Mouse (Mus musculus) kidney, postnatal 10 days (tissue): ENCODE measurements at regions not wholly inside any gene's neighbourhood (a gene's known extent, or its start where the extent isn't known, plus 50 kb on each side); places are given as distances from the start of the nearest gene placed in this dataset.

Experiments
- DNase-seq: peaks from one replicate; pipeline ENCODE4 v3.0.0; 2021; ENCODE audit warnings: mixed read lengths

DNA sequence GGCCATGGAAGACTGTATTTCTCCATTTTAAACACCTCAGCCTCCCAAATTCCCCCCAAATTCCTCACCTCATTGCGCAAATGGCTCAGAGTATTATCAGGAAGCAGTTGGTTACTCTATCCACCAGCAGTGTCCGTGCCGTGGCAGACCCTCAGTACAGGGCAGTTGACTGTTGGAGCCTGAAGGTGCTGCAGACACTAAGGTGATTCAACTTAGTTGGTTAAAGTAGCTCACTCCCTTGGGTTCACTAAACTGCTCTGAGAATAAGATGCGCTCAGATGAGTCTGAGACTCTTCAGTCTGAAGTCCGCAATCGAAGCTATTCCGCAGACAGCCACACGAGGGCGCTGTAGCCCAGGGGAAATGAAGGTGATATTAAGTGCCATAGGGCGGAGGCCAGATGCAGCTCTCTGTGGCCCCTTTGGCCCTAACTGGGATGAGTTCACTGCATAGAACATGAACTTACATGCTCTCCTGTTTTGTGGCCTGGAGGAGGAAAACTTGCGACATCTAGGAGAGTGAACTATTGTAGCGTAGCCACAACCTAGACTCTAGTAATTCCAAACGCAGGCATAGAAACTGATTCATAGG lies 62.9 kb downstream of the Amer3 start:
- peak; percentile 71 for DNase-seq

DNA sequence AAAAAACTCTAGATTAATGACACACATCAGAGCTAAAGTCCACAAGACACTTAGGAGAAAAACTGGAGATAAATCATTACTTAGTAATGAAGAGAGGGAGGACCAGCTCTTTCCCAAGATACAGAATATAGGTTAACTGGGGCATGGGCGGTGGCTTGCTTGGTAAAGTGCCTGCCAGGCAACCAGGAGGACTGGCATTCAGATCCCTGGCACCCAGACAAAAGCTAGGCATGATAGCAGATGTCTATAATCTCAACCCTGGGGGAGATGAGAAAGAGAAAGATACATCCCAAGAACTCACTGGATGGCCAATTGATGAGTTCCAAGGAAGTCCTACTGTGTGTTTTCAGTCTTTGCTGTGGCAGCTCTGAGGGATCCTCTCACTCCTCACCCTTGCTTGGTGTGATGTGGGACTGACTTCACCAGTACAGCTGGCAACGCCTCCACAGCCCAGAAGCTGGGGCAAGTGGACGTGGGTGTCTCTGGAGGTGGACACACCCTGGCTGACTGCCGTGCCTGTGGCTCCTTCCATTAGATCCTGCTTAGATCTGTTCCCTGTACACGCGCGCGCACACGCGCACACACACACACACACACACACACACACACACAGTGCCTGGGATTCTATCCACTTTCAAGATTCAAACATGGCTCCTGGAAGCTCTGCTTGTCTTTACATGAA lies 74.6 kb downstream of the Amer3 start:
- DNase-seq = no peak

DNA sequence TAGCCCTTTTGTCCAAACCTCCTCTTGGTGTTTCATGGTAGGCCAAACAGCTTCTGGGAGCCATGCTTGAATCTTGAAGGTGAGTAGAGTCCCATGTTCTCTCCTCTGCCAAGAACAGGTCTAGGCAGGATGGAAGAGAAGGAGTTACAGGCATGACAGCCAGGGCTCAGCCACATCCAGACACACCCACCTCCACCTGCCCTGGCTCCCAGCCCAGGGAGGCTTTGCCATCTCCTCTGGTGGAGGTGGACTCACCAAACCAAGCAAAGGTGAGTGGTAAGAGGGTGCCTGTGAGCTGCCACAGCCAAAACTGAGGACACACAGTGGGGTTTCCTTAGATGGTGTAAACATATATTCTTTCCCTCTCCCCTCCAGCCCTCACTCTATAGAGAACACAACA lies 78.0 kb downstream of the Amer3 start:
- DNase-seq = no peak

DNA sequence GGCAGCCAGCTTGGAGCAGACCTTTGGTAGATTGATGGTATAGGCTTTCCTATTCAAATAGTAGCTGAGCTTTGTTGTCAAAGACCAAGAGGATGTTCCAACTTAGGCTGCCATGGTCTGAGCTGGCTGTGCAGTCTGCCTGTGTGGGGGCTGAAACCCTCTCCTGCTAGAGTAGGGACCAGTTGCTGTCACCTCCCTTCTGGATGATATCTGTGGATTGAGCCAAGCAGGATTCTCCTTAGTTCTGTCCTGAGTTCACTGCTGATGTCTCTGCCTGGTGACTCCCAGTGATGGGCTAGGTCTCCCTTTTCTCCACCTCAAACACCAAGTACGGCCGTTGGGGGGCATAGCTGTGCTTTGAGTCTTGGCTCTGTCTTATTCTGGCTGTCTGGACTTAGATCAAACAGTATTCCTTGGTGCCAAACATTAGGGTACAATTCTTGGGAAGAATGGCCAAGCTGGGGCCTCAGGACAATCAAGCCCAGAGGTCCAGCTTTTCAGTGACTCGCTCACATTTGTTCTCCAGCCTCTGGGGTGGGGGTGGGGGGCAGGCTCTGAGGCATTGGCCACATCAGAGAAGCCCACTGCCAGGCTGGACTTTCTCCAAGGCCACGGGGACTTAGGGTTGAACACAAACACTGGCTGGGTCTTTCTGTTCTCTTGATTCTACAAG lies 84.6 kb downstream of the Amer3 start:
- DNase-seq = no peak

DNA sequence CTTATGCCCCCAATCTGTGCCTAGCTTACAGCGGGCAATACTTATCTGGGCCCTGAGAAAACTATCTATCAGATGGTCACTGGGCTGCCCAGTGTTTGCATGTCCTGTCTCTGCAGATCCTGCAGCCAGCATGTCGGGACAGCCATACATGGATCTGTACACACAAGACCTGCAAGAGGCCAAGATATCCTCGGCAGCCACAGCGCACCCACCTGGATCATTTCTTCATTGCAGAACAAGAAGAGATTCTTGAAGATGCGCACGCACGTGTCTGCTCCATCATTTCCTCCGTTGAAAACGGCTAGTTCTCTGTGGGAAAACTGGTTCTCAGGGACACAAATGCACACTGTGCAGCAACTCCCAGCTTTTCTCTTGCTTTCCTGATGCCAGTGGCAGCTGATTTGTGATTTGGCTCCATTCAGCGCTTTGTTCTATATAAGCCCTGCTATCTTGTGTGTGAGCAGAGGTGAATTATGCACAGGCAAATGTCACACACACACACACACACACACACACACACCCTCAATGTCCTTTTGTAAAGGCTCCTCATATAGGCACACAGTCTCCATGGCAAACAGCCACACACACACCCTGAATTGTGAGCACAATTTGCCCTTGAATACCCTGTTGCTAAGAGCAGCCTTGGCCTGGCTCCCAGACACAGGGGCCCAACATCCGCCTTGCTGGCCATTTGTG lies 85.5 kb downstream of the Amer3 start:
- peak; percentile 10 for DNase-seq

DNA sequence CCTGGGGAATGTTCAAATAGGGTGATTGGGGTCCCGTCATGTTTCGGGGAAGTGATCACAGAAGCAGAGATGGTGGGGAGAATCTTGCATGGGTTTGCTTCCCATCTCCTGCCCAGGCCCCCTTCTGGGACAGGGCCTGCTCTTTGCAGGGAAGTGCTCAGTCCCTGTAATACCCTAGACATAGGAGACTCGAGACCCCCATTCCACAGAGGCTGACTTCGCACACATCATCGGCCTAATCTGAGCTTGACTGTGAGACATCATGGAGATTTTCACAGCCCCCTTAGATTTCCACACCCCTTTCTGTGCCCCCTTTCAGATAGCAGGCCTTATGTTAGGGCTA lies 86.0 kb downstream of the Amer3 start:
- DNase-seq = no peak

DNA sequence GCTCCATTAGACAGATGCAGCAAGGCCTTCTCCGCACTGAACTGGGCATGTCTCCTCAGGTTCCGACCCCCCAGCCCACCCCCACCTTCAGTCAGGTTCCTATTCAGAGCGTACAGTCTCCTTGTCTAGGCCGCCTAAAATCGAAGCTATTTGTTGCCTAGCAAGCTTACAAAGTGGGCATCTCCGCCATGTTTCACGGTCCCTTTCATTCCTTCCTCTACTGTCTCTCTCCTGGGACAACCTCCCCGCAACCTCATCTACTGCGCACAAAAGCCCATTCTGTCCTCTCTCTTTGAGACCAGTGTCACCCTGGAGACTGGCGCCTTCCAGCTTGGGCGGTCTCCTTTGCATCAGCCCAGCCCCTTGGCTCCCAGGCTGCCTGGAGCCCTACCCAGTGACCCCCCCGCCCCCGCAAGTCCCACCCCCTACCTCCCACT lies 86.8 kb downstream of the Amer3 start:
- DNase-seq = peak; percentile 4

DNA sequence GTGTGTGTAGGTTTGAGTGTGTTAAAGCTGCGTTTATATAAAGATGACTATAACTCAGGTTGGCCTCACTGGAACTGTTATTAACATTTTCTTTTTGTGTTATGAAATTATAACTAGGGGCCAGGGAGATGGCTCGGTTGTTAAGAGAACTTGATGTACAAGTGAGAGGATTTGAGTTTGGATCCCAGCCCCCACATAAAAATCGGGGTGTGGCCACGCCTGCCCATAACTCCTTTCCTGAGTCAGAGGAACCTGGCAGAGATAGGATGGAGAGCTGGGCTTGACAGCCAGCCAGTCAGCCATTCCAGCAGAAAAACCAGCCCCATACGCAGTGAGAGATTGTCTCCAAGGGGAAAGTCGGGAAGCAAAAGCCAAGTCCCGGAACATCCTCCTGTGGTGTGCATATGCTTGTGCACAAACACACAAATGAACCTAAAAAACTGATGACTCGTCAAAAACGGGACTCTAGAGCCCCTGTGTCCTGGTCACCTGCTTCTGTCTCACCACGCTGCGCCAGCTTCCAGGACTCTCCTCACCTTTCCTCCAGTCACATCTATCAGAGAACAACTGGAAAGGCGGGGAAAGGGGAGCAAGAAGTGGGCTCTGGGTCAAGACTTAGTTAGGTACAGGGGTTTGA lies 97.8 kb downstream of the Amer3 start:
- no peak for DNase-seq

DNA sequence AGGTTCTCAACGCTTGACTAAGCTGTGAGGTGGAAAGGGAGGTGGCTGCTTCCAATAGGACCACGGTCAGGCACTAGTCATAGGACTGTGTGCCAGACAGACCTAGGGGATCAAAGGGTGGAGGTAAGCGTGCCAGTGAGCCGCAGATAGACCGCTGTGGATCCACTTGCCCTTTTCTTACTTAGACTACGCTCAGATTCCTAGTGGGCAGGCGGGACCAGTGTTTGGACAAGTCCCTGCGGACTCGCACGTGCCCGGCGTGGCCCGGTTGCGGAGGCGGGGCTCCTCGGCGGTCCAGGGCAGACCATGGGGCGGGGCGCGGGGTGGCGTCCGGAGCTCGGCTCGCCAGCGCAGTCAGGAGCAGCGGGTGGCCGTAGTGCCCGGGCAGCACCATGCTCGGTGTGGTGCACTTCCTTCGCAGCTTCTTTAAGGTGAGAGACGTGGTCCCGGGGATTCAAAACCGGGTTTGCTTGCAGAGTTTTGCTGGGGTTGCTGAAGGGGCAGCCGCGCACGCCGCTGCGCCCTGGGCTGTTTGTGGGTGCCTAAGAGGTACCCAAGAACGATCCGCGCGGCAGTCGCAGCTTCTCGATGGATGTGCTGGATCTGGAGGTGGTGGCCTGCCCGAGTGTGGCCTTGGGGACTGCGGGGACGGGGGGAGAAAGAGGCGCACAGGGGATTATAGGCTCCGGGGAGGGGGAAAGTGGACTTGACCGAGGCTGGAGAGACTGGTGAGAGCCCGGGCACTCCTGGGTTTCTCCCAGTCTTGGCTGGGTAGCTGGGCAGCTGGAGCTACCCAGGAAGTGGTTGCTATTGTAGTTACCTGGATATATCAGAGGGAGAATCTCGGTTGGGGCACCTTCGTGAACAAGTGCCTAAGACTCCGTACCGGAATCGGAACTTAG lies 98.6 kb downstream of the Amer3 start:
- DNase-seq = peak; percentile 70

DNA sequence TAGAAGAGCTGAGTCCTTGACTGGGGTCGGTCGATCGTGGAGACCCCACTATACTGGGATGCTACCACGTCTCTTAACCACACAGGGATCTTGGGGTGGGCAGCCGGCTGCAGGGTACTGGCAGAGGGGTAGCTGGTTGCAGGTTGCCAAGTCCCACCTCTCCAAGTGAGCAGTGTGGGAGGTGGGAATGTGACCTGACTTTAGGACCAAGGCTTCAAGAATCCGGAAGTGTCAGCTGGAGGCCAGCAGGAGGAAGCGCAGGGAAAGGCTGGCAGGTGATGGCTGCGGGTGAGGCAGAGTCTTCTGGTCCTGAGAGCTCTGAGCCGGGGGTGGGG lies 99.2 kb downstream of the Amer3 start:
- peak; percentile 17 for DNase-seq

DNA sequence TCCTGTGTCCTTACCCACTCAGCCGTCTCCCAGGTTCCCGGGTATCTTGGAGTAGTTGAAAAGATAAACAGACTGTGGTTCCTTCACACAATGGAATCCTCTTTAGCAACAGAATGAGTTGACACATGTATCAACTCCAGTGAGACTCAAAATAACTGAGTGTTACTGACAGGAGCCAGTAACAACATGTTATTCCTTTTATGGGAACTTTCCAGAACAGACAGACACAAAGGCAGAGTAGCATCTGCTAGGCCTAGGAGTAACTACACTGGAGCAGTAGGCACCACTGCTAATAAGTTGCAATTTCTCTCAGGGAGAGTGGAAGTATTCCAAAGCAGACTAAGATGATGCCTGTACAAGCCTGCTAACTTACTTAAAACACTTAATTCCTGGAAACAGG lies 107.1 kb downstream of the Amer3 start:
- no peak for DNase-seq

DNA sequence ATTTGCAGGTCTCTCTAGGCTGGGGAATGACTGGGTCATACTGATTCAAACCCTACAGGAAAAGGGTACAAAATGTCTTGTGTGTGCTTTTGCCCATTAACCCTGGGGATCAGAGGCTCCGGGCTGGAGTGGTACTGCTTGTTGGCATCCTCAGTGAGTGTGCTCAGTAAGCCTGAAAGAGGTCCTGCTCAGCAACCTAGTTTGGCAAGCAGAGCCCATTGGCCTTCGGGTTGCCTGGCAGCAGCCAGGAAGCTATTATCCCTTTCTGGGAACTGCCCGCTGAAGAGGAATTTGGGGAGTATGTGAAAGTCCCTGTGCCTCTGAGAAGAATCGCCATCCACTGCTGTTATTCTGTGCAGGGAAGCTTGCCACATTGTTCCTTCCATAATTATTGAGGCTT lies 117.1 kb downstream of the Amer3 start:
- DNase-seq = no peak

DNA sequence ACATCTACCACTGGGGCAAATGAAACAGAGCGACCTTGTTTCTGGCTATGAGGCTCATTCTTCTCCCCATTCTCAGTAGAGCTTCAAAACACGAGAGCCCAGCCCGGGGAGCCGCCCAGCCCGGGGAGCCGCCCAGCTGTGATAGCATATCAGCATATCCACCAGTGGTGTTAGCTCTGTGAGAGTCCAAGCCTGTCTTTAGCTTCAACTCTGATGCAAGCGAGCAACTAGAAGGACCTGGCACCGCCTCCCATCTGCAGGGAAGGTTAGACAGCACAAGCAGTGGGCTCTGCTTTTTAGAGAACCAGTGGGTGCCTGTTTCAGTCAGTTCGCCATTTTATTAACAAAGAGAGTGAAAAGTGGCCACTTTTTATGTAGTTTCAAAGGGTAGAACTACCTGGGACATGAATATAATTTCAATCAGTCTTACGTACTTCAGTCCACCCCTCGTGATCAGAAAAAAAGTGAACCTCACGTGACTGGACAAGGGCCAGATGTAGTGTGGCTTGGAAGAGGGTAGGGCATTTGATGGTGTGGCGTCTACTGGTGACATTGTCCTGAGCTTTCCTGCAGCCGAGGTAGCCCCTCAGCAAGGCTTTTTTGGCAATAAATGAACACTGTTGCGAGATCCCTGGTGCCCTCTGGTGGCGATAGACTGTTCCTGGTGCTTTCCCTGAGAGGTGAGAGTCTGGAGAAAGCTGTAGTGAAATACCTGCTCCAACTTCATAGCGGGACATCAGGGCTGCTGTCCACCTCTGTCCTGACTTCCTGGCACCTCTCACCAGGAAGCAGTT lies 121.0 kb downstream of the Amer3 start:
- DNase-seq = peak; percentile 70

DNA sequence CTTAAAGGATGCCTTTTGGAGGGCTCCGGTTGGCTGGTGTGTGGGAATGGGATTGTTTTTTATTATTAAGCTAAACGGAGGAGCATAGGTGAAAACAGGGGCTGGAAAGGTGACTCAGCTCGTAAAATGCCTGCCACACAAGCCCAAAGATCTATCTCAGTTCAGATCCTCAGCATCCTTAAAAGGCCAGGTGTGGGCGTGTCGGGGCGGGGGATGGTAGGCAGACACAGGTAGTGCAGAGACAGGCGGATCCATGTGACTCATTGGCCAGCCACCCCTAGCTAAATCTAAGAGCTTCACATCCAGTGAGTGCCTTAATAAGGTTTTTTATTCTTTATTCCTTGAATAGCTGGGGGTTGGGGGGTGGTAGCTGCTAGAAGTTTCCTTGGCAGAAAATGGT lies 122.0 kb downstream of the Amer3 start:
- no peak for DNase-seq

DNA sequence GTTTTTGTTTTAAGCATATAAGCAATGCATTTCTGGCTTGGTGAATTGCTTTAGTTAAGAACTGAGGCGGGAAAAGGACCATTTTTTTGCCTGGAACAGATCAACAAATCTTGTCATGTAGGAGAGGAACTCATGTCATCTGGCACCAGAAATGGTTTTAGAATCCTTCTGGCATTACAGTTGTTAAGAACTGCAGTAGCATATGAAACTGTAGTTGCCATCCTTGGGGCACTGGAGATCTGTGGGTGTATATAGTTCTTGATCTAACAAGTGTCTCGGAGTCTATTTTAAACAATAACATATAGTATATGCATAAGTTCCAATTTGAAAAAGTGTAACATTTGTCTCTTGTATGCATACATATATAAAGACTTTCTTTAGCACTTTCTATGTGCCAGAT lies 129.6 kb downstream of the Amer3 start:
- no peak for DNase-seq

DNA sequence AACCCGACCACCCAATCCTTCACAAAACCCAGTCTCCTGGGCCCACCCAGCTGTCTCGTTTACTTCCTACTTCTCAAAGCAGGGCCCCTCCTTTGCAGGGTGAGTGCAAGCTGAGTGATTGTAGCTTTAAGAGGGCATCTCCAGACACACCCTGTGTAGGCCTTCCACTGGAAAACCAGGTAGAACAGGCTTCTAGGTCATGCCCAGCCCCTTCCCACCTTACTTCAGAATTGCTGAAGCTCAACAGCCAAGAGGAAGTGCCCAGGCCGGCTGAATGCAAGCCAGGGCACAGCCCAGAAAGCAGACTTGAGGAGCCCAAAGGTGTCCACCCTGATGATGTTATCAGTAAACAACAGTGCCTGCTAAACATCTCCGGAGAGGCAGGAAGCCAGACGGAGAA lies 120.2 kb downstream of the Fam168b start:
- DNase-seq = no peak

DNA sequence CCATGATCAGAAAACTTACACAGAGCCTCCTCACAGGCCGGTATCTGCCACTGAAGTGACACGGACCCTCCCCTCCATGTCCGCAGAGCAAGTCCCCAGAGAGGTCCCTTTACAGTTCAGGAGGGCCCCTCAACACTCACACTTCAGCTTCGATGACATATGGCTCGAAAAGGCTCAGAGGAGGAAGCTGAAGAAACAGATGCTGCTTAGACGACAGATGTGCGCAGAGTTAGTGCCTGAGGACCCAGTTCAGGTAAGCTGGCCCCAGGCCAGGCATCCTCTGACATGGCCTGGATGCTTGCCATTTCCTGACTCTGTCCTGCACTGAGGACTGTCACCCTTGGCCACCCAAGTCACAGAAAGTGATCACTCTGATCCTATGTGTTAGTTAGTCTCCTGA lies 110.7 kb downstream of the Fam168b start:
- no peak for DNase-seq

DNA sequence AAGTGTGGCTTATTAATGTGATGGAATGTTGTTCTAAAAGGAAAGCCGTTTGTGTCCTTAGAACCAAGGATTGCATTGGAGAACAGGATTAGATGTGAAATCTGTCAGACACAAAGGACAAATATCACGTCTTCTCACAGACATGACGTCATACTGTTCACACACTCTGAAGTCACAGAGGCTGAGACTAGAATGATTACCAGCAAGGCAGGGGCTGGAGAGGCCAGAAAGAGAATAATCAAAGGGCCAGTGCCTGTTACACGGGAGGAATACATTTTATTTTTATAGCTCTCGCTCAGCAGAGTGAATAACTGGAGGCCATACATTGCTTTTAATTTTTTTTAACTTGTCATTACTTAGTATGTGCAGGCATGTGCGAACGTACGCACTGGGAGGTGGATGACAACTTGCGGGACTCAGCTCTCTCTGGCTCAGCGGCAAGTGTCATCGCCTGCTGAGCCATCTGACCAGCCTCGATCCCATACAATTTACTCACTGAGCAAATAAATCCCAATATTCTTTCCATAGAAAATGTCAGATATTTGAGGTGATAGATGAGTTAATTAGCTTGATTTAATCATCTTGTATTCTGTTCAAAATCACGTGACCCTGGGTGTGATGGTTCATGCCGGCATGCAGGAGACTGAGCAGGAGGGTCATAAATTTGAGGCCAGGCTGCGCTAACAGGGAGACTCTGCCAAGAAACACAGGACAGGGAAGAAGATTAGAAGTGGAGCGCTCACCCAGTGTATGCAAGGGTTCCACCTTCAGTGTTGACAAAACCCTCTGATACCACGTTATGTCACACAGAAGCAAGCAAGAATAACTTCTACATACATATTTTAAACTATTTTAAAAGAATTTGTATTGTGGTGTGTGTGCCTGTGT lies 109.6 kb downstream of the Fam168b start:
- no peak for DNase-seq

DNA sequence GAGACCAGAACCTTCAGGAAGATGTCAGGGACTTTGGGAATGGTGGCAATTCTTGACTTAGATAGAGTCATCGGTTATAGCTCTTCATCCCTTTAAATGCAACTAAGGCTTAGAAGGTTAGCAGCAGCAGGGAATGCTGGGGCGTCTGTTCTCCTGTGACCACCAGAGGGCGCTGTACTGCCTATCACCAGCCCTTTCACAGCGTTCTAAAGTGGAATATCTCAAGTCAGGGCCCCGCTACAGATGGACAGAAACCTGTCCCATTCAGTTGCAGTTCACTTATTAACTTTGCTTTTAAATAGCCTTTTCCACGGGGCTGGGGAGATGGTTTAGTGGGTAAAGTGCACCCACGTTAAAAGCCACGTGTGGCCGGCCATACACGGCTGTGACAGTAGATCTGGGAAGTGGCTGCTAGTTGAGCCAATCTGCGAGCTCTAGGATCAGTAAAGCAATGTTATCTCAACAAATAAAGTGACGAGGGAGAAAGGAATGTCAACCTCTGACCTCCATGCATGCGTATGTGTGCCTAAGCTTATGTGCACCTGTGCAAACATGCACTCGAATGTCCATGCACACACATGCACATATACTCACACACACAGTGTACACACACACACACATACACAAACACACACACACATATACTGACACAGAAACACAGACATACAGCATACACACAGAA lies 104.3 kb downstream of the Fam168b start:
- peak; percentile 81 for DNase-seq

DNA sequence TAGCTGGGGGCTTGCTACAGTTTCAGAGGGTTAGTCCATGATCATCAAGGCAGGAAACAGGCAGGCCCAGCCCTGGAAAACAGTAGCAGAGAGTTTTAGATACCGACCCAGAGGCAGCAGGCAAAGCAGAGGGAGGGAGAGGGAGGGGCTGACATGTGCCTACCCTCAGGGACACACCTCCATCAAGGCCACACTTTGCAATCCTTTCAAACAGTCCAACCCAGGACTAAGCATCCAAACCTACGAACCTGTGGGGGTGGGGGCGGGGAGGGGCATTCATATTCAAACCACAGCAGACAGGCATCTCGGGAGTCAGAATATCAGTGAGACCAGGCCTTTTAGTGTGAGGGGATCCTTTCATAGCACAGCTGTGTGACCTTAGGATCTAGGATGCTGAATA lies 103.2 kb downstream of the Fam168b start:
- no peak for DNase-seq
